Mouse (Mus musculus): ENCODE results near the gene Fgfr2.

Fgfr2 gene

DNA sequence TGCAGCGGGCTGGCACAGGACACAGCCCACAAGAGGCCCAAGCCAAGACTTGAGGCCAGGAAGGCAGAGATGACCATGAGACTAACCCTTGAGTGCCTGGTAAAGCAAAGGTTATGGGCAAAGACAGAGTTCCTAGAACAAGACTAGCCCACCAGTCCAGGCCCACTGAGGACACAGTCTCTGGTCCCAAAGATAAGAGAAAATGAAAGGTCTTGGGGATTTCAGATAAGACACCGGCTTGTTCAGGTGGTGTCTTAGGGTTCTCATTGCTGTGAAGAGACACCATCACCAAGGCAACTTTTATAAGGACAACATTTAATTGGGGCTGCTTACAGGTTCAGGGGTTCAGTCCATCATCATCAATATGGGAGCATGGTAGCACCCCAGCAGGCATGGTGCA lies 779.2 kb downstream of the Fgfr2 start:
- no peak for TF ChIP-seq GATA4 (IDR thresholded peaks at IDR 0.05; ENCODE audit: insufficient replicate concordance, low read length)

DNA sequence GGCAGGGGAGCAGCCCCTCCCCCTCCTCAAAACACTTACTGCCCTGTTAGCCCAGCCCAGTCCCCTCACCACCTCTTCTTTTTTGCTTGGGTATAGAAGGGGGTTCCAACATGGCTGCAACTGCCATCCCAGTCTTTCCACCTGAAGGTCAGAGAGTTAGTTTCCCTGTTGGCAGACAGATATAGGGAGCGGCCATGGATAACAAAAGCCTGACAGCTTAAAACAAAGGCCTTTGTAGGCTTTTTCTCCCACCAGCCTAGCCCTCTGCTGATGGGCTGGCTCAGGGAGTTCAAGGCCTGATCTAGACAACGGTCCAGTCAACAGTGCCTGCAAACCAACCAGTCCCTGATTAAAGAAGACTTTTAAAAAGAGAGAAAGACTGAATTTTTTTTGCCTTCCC lies 780.0 kb downstream of the Fgfr2 start:
- TF ChIP-seq GATA4 (IDR thresholded peaks at IDR 0.05; ENCODE audit: insufficient replicate concordance, low read length) = no peak

DNA sequence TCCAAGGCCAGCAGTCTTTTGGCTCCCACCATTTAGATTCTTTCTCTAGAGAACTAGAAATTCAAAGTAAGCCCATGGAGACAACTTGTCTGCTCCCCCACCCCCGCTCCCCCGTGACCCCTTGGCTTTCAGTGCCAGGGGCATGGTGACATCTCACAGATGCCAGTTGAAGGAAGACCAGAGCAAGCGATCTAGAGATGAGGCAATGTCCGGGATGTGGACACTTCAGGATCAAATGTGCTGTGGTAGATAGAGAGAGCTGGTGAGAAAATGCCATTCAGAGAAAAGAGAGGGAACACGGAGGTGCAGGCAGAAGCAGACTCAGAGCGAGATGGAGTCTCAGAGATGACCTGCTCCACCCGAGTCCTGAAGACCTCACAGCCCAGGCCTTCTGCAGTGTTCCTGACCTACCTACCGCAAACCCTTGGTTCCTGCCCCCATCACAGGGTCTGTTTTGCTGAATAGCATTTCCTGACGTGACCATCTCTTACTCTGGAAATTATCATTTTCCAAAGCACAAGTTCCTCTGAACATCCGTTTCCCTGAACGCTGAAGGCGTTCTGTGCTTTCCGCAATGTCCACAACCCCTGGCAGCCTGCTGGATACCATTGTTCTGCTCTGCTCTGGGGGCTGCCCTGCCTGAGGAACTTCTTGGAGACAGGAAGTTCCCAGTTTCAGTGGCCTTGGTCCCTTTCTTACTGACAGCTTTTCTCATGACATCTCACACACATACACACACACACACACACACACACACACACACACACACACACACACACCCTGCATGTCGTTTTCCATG lies 783.9 kb downstream of the Fgfr2 start:
- TF ChIP-seq GATA4 (IDR thresholded peaks at IDR 0.05; ENCODE audit: insufficient replicate concordance, low read length) = peak; percentile 89

DNA sequence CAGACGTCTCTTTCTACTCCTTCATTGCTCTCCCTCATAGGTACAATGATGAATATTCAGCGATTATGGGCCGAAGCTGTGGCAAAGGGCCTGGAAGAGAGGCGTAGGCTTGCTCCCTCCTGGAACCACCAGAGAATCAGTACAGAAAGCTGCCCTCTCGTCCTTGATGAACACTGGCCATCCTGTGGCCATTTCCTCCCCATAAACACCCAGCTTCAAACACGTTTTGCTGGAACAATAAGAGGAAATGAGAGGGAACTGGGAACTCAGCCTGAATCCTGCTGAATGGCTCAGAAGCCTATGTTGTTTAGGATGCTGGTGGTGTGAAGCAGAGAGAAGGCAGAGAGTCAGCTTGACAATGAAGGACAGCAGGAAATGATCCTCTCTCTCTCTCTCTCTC lies 784.8 kb downstream of the Fgfr2 start:
- TF ChIP-seq GATA4 (IDR thresholded peaks at IDR 0.05; ENCODE audit: insufficient replicate concordance, low read length) = peak; percentile 56; the same call in 1 of the 2 replicates

DNA sequence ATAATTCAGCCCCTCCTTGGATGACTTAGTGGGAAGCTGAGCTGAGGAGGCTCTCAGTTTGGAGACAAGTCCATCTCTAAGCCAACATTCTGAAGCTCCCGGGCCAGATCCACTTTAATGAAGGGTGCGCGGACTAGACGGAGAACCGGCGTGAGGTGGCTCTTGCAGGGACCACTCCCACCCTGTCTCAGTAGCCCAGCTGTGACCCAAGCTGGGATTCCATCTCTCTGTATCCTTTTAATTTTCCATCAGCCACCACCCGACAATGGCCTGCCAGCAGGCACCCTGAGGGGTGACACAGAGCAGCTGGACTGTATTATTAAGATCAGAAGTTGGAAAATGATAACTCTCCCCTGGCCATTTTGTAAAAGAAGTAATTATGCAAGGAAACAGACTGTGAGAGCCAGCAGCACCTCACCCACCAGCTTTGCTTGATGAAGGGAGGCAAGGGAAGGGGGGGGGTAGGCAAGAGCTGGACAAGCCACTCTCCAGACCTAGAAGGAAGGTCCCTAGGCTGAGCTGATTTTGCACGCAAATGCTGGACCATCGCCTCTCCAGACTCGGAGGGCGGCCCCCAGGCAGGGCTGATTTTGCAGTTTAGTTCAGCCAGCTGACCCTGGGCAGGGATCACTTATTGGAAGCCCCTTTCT lies 785.8 kb downstream of the Fgfr2 start:
- no peak for TF ChIP-seq GATA4 (IDR thresholded peaks at IDR 0.05; ENCODE audit: insufficient replicate concordance, low read length)

DNA sequence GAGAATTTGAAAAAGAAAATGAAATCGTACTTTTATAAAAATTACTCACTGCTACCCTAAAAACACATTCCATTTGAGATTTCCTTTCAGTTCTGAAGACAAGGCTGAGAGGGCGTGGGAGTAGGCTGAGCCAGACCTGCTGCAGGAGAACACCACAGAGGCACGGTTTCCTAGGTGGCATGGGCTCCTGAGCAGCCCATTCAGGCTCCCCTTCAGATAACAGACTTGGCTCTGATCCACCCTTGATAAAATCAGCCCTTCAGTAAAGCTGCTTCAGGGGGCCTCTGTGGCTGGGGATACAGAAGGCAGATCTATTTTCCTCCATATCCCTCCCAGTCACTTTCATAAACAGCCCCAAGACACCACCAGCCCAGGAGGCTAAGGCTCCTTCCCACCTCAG lies 786.4 kb downstream of the Fgfr2 start:
- no peak for TF ChIP-seq GATA4 (IDR thresholded peaks at IDR 0.05; ENCODE audit: insufficient replicate concordance, low read length)

DNA sequence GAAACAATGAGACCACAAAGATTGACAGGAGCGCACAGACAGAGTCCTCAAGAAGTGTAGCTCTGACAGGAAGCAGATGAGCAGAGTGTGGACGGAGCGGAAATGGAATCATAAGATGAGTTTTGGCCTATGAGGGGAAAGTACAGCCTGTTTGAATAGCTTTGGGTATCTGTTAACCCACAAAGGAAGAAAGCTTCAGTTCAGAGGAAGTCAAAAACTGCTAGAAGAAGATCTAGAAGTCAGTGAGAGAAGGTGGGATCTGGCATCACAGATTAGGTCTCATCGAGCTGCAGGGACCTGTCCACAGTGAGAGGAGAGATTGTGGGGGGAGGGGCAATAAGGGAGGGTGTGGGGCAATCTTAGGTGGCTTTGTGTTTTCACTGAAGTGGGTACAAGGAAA lies 787.8 kb downstream of the Fgfr2 start:
- TF ChIP-seq GATA4 (IDR thresholded peaks at IDR 0.05; ENCODE audit: insufficient replicate concordance, low read length) = no peak

DNA sequence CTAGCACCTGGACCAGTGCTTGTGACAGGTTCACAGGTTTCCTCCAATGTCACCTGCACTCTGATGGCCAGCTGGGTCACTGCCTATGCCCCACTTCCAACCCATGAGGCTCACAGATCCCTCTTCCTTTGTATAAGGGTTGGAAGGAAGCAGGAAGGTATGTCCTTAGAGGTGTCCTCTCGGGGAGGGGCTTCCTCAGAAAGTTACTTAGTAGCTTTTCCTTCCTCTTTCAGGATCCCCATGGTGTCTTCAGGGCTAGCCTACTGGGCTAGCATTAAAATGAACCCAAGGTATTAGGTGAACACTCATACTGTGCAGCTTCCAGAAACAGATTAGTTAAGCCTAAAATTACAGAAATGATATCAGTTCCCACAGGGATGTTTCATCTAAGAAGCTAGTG lies 790.1 kb downstream of the Fgfr2 start:
- no peak for TF ChIP-seq GATA4 (IDR thresholded peaks at IDR 0.05; ENCODE audit: insufficient replicate concordance, low read length)

DNA sequence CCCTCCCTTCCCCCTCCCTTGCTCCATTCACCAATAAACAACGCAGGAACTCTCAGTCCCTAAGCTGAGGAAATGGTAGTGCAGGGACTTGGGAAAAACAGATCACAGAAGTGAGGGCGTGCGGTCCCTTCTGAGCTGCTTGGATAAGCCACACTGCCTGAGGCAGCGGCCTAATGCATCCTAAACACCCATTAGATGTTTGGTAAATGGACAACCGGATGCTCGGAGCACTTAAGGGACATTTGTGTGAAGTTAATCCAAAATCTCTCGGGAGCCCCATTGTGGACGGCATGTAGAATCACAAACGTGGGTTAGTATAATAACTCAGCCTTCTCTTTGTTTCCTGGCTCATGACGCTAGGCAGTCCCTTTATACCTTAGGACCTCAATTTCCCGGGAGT lies 791.0 kb downstream of the Fgfr2 start:
- no peak for TF ChIP-seq GATA4 (IDR thresholded peaks at IDR 0.05; ENCODE audit: insufficient replicate concordance, low read length)

DNA sequence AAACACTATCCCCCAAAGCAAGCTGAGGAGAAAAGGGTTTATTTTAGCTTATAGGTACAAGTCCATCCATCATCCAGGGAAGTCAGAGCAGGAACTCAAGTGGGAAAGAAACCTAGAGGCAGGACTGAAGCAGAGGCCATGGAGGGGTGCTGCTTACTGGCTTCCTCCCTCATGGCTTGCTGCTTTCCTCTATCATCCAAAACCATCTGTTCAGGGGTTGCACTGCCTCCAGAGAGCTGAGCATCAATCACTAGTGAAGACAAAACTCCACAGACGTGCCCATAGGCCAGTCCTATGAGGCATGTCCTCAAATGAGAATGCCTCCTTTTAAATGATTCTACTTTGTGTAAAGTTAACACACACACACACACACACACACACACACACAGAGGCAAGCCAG lies 793.0 kb downstream of the Fgfr2 start:
- TF ChIP-seq GATA4 (IDR thresholded peaks at IDR 0.05; ENCODE audit: insufficient replicate concordance, low read length) = no peak

DNA sequence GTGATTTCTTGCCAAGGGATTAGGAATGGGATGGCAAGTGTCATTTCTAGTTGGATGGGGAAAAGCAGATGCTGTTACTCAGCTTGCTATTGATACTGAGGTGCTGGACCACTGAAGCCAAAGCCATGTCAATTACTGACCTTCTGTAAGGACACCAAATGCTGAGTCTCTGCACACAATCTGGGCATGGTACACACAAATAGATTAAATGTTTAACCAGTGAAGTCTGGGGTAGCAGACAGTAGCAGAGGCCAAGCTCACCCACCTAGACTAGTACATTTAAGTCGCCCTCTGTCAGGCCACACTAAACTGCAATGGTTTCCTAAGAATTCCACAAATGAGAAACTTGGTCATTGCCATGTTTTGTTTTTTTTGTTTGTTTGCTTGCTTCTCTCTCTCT lies 794.5 kb downstream of the Fgfr2 start:
- no peak for TF ChIP-seq GATA4 (IDR thresholded peaks at IDR 0.05; ENCODE audit: insufficient replicate concordance, low read length)

DNA sequence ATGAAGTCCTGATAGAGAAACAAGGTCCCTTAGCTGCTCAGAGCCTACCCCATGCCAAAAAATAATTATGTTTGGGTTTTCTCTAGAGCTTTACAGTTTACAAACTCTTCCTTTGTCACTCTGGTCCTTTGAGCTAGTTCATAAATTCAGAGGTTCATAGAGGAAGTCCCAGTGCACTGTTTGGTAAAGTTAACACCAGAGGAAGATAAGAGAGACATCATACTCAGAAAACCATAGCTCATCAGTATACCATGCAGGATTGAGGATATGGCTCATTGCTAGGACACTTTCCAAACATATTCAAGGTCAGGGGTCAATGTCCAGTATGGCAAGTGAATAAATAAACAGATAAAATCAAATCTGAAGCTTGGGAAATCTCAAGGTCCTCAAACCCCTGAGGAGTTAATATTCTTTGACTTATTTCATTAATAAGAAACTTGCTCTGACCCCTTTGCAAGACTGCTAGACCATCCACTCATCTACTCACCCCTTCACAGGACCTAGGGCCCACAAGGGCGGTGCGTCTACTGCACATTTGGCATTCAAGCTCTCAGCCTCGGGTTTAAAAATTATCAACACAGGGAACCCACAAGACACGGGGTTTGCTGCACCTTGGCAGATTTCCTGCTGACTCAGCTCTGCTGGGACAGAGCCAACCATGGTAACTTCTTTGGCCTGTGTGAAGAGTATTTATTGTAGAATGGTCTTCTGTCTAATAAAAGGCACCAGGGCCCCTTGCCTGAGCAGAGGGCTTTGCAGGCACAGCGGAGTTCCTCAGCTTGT lies 797.4 kb downstream of the Fgfr2 start:
- no peak for TF ChIP-seq GATA4 (IDR thresholded peaks at IDR 0.05; ENCODE audit: insufficient replicate concordance, low read length)

DNA sequence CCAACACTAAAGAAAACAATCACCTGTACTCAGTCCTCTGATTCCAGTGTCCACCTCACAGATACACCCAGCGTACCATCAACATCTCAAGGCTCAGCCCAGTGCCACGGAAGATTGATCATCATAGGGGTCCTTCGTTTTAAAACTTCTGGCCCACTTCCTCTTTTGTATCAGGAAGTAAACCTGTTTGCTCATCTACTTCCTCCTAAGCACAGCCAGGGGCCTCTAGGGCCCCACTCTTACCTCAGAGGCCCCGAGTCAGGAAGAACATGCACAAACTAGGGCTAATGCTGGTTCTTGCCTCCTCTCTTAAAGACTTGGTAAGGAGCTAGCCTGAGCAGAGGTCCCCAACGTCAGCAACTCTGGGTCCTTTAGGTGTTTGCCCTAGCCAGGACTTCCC lies 799.7 kb downstream of the Fgfr2 start:
- TF ChIP-seq GATA4 (IDR thresholded peaks at IDR 0.05; ENCODE audit: insufficient replicate concordance, low read length) = no peak

DNA sequence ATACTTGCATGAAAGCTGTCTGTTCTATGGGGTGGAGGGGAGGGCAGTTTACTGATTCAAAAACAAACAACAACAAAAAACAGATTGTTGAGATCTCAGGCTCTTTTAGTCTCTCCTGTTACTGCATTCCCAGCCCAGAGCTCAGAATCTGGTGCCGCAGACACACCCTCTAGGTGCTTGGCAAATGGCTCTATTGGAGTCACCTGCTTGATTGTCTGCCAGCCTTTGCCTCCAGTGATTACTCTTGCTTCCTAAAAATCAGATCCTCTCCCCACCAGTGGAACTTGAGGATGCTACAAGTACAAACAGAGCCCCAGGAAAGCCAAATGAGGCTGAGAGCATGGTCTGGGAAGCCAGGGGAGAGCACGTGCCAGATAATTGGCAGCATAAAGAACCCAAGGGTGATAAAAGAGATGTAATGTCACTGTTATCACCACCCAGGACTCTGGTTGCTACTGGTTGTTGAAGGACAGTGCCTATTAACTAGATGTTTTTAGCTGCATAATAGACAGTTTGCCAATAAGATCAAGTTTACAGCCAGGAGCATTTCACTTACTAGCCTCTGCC lies 801.7 kb downstream of the Fgfr2 start:
- no peak for TF ChIP-seq GATA4 (IDR thresholded peaks at IDR 0.05; ENCODE audit: insufficient replicate concordance, low read length)

DNA sequence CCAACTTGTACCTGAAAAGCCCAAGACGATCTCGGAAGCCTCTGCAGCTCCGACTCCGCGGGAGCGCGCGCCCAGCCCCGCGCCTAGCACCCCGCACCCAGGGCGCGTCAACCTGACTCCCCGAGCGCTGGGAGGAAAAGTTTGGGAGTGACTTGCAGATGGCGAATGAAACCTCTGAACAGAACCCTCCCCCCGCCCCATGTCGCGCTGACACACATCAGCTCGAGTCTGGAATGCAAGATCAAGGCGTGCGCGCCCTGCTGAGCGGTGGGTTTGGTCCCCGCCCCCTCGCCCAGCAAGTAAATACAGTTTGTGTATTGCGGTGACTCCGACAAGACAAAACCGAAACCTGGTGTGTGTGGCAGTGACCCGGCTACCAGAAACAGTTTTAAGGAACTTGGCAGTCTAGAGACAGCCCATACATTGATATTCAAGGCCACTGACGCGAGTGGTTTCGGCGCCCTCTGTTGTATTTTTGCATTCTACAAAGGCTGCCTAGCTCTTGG lies 806.1 kb downstream of the Fgfr2 start, which contains the start of gene Chst15:
Gene Chst15, minus strand, starts transcription at position 193 of the 506 bp plus-strand sequence.
- peak; percentile 31; the same call in 1 of the 2 replicates for TF ChIP-seq GATA4 (IDR thresholded peaks at IDR 0.05; ENCODE audit: insufficient replicate concordance, low read length)
